Mouse (Mus musculus): ENCODE measurements around the gene Txnrd1. TPM values are rescaled to one million over a fixed set of nuclear protein-coding genes. Genes with fewer than 3 reads are reported as not detected.

The Txnrd1 gene
- polyA plus RNA-seq (2015; fragmentation: Nextera tagmentation; extraction: Ambion mirVana), result 61.1 and 68.8 TPM in 2 replicates

DNA sequence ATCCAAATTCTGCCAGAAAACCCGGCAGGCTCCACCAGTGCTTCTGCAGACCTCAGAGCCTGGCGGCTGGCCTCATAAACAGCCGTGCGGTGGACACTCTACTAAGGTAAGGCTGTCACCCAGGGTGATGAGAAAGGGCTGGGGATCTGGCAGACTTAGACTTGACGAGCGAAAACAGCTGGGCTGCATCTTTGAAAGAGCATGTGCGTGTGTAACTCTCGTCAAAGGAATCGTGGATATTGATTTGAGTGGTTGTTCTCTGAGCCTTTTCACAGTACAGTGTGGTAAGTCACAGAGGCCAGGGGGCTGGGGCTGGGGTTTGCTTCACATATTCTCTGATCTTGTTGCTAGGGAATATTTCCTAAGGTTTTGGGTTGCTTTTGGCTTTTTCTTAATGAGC, at the start of gene Txnrd1:
Gene Txnrd1 (plus strand): TSS at position 26 of the 400 bp plus-strand sequence.
- ATAC-seq (ENCODE audit: insufficient number of reproducible peaks, low FRiP score, low TSS enrichment, low read depth), result no peak; the same call in 1 of the 2 replicates
- no peak within 1 kb of the TSS for H3K4me2 ChIP-seq

DNA sequence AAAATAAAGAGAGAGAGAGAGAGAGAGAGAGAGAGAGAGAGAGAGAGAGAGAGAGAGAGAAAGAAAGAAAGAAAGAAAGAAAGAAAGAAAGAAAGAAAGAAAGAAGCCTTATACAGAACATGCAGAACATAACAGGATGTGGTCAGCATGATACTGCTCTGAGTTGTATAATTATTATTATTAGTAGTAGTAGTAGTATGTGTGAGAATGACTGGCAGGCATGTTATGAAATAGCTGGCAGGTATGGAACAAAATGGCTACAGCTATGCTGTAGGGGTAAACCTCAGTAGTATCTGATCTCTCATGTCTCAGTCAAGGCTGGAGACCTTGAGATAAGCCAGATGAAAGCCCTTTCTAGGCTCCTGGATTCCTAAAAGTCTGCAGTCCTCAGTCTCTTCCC, 44.6 kb upstream of the Txnrd1 start:
- Histone ChIP-seq H3K9me3 (no peaks in the 10 kb centered on the region), H3K36me3 (no peaks in the 10 kb centered on the region), H3K4me3 (no peak overlapping the region), H3K4me1 (no peaks in the 10 kb centered on the region), H3K9ac (no peak overlapping the region), H3K27ac (no peak overlapping the region), H3K27me3 (no peaks in the 10 kb centered on the region), H3K4me2 (no peak overlapping the region)
- ATAC-seq (ENCODE audit: insufficient number of reproducible peaks, low FRiP score, low TSS enrichment, low read depth), result no peak

More for the DNA sequence above, at the start of gene Txnrd1:
- H3K9ac ChIP-seq, result no peak within 1 kb of the TSS
- WGBS, result 20% methylated on average over 9 of the region's 9 CpGs
- 0 out of 2 replicates have a peak within 1 kb of the TSS, but pooled peaks have one; percentile 3 for H3K27ac ChIP-seq
- H3K4me3 ChIP-seq, result no peak within 1 kb of the TSS
- no peaks in the 10 kb centered on the region for H3K9me3 ChIP-seq
- H3K4me1 ChIP-seq, result peaks cover 7% of the 10 kb centered on the region
- H3K27me3 ChIP-seq, result no peaks in the 10 kb centered on the region
- no peaks in the 10 kb centered on the region for H3K36me3 ChIP-seq

DNA sequence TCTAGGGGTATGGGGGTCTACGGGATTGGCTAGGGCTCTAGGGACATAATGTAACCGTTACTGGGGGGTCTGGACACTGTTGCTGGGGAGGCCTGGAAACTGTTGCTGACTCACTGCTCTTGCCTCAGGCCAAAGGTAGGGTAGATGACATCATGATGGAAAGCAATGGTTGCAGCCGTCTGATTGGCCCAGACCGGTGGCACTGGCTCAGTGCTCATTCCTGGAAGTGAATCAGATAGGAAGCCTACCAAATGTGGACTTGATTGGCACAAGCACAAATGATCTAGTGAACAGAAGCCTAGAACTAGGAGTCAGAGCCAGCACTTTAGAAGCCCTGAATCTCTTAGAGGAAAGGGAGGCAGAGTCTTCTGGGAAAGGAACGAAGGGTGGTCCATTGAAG, 43.2 kb upstream of the Txnrd1 start:
- WGBS, result 86% methylated on average over 5 of the region's 5 CpGs
- no peak for ATAC-seq (ENCODE audit: insufficient number of reproducible peaks, low FRiP score, low TSS enrichment, low read depth)
- no peaks in the 10 kb centered on the region for H3K27me3 ChIP-seq

DNA sequence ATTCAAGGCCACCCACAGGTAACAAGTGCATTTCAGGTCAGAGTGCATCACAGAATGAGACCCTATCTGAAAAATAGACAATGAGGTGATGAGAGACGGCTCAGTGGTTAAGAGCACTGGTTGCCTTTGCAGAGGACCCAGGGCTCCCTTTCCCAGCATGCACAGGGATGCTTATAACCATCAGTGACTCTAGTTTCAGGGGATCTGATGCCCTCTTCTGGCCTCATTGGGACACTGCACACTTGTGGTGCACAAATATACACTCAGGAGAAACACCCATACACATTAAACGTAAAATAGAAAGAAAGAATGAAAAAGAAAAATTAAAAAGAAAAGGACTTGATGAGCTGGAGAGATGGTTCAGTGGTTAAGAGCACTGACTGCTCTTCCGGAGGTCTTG, 42.0 kb upstream of the Txnrd1 start:
- Histone ChIP-seq H3K36me3 (no peaks in the 10 kb centered on the region), H3K9ac (no peak overlapping the region), H3K4me2 (no peak overlapping the region), H3K4me1 (peaks cover 16% of the 10 kb centered on the region), H3K27me3 (no peaks in the 10 kb centered on the region), H3K9me3 (no peaks in the 10 kb centered on the region), H3K27ac (no peak overlapping the region), H3K4me3 (no peak overlapping the region)
- ATAC-seq (ENCODE audit: insufficient number of reproducible peaks, low FRiP score, low TSS enrichment, low read depth), result no peak
- whole genome bisulfite sequencing, result 93% methylated on average over 3 of the region's 3 CpGs

More for the DNA sequence above, 43.2 kb upstream of the Txnrd1 start:
- H3K27ac ChIP-seq, result no peak overlapping the region
- H3K9me3 ChIP-seq, result no peaks in the 10 kb centered on the region
- no peak overlapping the region for H3K4me3 ChIP-seq
- H3K4me1 ChIP-seq, result peaks cover 7% of the 10 kb centered on the region
- H3K4me2 ChIP-seq, result no peak overlapping the region
- H3K9ac ChIP-seq, result no peak overlapping the region
- H3K36me3 ChIP-seq, result no peaks in the 10 kb centered on the region

DNA sequence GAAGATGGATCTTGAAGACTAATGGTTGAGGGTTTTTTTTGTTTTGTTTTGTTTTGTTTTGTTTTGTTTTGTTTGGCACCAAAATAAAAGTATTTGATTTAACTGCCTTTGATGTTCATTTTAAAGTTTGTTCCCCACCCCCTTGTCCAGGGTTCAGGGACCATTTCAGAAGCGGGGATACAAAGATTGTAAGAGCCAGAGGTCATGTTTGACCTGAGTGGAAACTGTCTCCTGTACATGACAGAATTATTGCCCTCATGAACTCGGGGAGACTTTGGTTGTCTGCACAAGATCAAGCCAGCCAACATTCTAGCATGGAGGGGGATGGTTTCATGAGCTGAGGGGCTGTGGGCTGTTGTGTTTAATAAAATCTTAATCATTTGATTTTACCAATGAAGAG, 41.4 kb upstream of the Txnrd1 start:
- Histone ChIP-seq H3K27me3 (no peaks in the 10 kb centered on the region), H3K9me3 (no peaks in the 10 kb centered on the region), H3K4me2 (no peak overlapping the region), H3K36me3 (no peaks in the 10 kb centered on the region), H3K27ac (no peak overlapping the region), H3K4me3 (no peak overlapping the region), H3K4me1 (peaks cover 20% of the 10 kb centered on the region), H3K9ac (no peak overlapping the region)
- WGBS, result 60% methylated on average over 2 of the region's 2 CpGs
- no peak for ATAC-seq (ENCODE audit: insufficient number of reproducible peaks, low FRiP score, low TSS enrichment, low read depth)

DNA sequence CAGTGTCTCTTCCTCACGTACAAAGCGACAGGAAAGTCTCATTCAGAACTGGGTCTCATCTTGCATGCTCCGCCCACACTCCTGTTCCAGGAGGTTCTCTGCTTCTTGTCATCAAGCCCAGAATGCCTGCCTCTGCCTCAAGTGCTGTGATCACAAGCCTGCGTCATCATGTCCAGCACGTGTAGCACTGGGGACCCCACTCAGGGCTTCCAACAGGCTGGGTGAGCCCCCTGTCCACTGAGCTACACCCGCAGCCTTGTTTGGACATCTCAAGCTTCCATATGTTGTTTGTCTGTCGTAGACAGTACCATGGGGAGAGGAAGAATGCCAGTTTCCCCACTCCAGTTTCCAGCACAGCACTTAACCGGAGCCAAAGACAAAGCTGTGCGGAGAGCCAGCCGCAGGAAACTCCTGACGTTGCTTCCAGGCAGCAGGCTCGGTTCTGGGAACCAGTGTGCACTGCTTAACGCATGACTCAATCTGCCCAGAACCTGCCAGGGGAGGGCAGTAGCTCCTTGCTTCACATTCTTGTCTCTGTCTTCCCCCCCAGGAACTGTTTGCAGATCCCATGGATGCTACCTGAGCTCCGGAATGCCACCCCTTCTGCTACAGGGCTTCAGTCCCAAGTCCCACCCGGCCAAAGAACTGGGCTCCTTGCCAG, 38.5 kb upstream of the Txnrd1 start:
- Histone ChIP-seq H3K4me3 (peak overlapping the region; percentile 1; the same call in 1 of the 2 replicates), H3K9me3 (no peaks in the 10 kb centered on the region), H3K4me1 (peaks cover 20% of the 10 kb centered on the region), H3K27ac (peak overlapping the region; percentile 72), H3K9ac (no peak overlapping the region), H3K27me3 (no peaks in the 10 kb centered on the region), H3K4me2 (peak overlapping the region; percentile 32), H3K36me3 (no peaks in the 10 kb centered on the region)
- ATAC-seq (ENCODE audit: insufficient number of reproducible peaks, low FRiP score, low TSS enrichment, low read depth), result peak; percentile 76; the same call in 1 of the 2 replicates
- 31% methylated on average over 15 of the region's 15 CpGs for WGBS

DNA sequence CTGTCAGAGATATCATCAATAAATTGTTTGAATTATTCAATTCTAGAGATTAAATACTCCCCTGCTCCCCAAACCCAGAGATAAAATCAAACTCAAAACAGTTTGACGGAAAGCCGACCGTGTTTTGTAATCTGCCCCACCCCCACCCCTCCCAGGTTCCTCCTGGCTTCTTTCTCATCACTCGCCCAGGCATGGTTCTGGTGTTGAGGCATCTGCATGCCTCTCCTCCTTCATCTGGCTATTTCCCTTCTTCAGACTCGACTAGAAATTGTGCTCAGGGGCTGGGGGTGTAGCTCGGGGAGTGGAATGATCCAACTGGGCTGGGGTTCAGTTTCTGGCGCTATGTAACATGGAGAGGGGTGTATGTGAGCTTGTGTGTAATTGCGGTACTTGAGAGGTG, 38.0 kb upstream of the Txnrd1 start:
- 43% methylated on average over 8 of the region's 8 CpGs for WGBS
- H3K4me2 ChIP-seq, result peak overlapping the region; percentile 32
- H3K4me3 ChIP-seq, result no peak overlapping the region
- ATAC-seq (ENCODE audit: insufficient number of reproducible peaks, low FRiP score, low TSS enrichment, low read depth), result peak; percentile 42; the same call in 1 of the 2 replicates
- no peaks in the 10 kb centered on the region for H3K36me3 ChIP-seq
- H3K9me3 ChIP-seq, result no peaks in the 10 kb centered on the region
- no peaks in the 10 kb centered on the region for H3K27me3 ChIP-seq
- H3K27ac ChIP-seq, result no peak overlapping the region
- H3K4me1 ChIP-seq, result peaks cover 20% of the 10 kb centered on the region
- H3K9ac ChIP-seq, result no peak overlapping the region

DNA sequence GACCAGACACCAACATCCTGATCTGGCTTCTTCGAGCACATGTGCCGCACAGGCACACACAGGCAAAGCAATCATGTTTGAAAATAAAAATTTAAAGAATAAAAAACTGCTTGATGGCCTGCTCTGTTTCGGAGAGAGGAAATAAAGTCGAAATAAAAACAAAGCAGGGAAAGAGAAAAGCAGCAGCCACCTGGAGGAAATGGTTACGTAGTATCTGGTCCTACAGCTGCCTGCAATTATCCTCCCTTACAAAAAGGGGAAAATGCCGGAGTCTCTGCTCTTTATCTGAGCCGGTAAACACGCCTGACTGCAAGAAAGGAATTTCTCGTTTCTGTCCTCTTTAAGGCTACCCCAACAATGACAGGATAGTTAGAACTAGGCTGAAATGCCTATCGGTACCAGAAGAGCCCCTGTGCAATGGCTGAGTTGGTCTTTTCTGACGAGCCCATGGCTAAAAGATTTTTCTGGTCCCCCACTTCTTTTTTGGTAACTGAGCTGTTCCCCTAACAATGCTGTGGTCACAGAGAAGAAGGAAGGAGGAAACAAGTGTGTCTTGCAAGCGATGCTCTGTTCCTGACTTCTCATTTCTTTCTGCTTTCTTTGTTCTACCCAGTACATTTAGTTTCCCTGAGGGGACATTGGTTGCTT, 37.2 kb upstream of the Txnrd1 start:
- Histone ChIP-seq H3K36me3 (no peaks in the 10 kb centered on the region), H3K4me3 (no peak overlapping the region), H3K4me1 (peaks cover 20% of the 10 kb centered on the region), H3K27ac (peak overlapping the region; percentile 43), H3K9me3 (no peaks in the 10 kb centered on the region), H3K9ac (no peak overlapping the region), H3K27me3 (no peaks in the 10 kb centered on the region), H3K4me2 (no peak overlapping the region)
- 25% methylated on average over 12 of the region's 12 CpGs for WGBS
- ATAC-seq (ENCODE audit: insufficient number of reproducible peaks, low FRiP score, low TSS enrichment, low read depth), result no peak

DNA sequence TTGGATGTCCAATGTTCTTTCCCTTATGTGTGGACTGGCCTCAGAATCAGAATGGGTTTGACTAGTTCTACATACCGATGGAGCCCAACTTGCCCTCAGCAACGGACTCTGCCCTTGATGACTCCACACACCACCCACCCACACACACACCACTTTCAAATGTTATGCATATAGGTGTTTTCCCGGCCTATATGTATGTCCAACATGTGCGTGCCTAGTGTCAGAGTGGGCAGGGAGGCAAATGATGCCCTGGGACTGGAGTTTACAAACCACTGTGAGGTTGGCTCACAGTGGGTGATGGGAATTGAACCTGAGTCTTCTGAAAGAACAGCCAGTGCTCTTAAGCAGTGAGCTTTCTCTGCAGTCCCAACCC, 36.6 kb upstream of the Txnrd1 start:
- Histone ChIP-seq H3K27me3 (no peaks in the 10 kb centered on the region), H3K9ac (no peak overlapping the region), H3K4me2 (no peak overlapping the region), H3K36me3 (no peaks in the 10 kb centered on the region), H3K4me1 (peaks cover 20% of the 10 kb centered on the region), H3K4me3 (no peak overlapping the region), H3K9me3 (no peaks in the 10 kb centered on the region), H3K27ac (0 out of 2 replicates have a peak overlapping the region, but pooled peaks have one; percentile 43)
- 84% methylated on average over 4 of the region's 4 CpGs for WGBS
- no peak for ATAC-seq (ENCODE audit: insufficient number of reproducible peaks, low FRiP score, low TSS enrichment, low read depth)

DNA sequence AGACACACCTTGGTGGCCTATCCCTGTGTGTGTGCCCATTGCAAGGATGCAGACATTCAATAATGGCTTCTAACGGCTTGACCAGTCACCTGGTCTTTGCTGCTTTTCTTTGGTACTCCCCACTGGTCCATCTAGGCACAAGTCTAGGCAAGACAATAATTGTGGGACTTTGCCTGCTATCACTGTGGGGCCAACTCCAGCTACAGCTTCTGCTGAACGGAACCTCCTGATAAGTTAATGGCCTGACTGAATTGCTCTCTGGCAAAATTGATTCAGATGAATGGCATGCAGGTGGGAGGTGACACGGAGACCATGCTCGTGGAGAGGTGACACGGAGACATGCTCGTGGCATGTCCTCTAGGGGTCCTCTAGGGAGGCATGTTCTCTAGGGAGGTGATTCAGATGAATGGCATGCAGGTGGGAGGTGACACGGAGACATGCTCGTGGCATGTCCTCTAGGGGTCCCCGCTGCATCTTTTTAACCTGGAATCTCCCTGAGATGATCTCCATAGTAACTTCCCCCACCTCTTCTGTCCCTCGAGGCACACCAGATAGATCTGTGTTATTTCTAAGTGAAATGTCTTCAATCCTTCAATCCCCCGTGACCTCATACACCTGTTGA, 35.3 kb upstream of the Txnrd1 start:
- Histone ChIP-seq H3K9me3 (no peaks in the 10 kb centered on the region), H3K27me3 (no peaks in the 10 kb centered on the region), H3K4me1 (peaks cover 20% of the 10 kb centered on the region), H3K27ac (no peak overlapping the region), H3K4me3 (no peak overlapping the region), H3K9ac (no peak overlapping the region), H3K4me2 (no peak overlapping the region), H3K36me3 (no peaks in the 10 kb centered on the region)
- no peak for ATAC-seq (ENCODE audit: insufficient number of reproducible peaks, low FRiP score, low TSS enrichment, low read depth)
- WGBS, result 52% methylated on average over 11 of the region's 11 CpGs

DNA sequence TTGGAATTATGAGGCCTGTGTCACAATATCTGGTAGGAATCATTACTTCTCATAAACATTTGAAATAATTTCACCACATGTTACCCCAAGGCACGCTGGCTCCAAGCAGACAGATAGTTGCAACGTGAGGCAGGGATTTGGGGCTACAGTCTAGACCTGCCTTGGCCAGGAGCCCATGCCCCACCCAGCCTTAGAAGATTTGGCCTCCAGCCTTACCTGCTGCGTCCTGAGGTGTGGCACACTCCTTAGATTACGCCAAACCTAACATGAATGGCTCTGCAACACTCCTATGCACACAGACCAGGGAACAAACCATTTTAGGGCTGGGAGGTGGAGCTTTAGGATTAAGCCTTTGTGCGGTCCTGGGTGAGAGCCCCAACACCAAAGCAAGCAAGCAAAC, 33.7 kb upstream of the Txnrd1 start:
- Histone ChIP-seq H3K4me3 (no peak overlapping the region), H3K27ac (no peak overlapping the region), H3K4me1 (peaks cover 21% of the 10 kb centered on the region), H3K9ac (no peak overlapping the region), H3K36me3 (no peaks in the 10 kb centered on the region), H3K27me3 (no peaks in the 10 kb centered on the region), H3K4me2 (no peak overlapping the region), H3K9me3 (no peaks in the 10 kb centered on the region)
- no peak for ATAC-seq (ENCODE audit: insufficient number of reproducible peaks, low FRiP score, low TSS enrichment, low read depth)
- WGBS, result 56% methylated on average over 5 of the region's 5 CpGs

DNA sequence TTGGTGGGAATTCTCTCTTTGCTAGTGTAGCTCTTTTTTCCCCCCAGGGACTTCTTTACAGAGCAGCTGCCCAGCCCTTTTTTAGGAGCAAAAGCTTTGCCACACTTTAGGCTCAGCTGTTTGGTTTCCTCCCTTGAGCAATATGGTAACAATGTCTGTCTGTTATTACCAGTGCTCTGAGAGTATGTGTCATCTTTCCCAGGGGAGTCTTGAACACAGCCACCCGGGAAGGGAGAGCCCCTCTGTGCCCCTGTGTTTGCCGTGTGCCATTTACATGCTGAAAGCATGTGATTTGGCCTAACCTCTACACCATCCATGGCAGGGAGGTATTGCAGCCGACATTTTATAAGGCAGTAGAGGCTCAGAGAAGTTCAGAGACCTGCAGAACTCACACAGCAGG, 29.4 kb upstream of the Txnrd1 start:
- H3K4me3 ChIP-seq, result no peak overlapping the region
- no peak overlapping the region for H3K9ac ChIP-seq
- peaks cover 4% of the 10 kb centered on the region; the same call in 1 of the 2 replicates for H3K4me1 ChIP-seq
- no peaks in the 10 kb centered on the region for H3K36me3 ChIP-seq
- no peaks in the 10 kb centered on the region for H3K9me3 ChIP-seq
- no peak for ATAC-seq (ENCODE audit: insufficient number of reproducible peaks, low FRiP score, low TSS enrichment, low read depth)
- H3K27ac ChIP-seq, result no peak overlapping the region
- 52% methylated on average over 3 of the region's 3 CpGs for WGBS
- H3K4me2 ChIP-seq, result no peak overlapping the region
- H3K27me3 ChIP-seq, result no peaks in the 10 kb centered on the region

All from limb, embryonic 15.5 days (tissue).